Mouse (Mus musculus): Measurements from ENCODE around the gene Serpina3f.

The Serpina3f gene

DNA sequence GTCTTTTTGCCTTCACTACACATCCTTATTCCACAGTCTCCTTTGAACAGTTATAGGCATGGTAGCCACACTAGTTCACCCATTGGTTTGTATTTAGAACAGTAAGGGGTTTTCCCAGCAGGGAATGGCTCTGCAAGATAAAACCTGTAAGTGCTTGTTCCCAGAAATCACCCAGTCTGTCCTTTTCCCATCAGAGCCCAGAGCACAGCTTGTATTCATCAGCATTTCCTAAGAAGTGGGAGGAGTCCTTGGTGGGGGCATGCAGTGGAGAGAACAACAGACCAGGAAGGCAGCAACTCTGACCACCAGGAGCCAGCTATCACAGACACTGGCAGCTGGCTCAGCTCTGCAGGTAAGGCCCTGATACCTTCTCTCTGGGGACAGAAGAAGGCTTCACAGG lies 48.5 kb downstream of the Serpina3f start, which contains the start of gene Serpina3i:
Gene Serpina3i (plus strand): TSS at position 260 of the 400 bp plus-strand sequence.
- no peak for DNase-seq

- DNase-seq = no peak
Measured at GRCm38 (mm10) chr12:104266374-104266773, 52.0 kb downstream of the Serpina3f start.
